Mouse (Mus musculus): Measurements from ENCODE around the gene Elf4. TPM values are rescaled to one million over a fixed set of nuclear protein-coding genes. Genes with fewer than 3 reads are reported as not detected.

Gene Elf4
- polyA plus RNA-seq, 2 experiments, result 2.6 to 3.8 TPM

DNA sequence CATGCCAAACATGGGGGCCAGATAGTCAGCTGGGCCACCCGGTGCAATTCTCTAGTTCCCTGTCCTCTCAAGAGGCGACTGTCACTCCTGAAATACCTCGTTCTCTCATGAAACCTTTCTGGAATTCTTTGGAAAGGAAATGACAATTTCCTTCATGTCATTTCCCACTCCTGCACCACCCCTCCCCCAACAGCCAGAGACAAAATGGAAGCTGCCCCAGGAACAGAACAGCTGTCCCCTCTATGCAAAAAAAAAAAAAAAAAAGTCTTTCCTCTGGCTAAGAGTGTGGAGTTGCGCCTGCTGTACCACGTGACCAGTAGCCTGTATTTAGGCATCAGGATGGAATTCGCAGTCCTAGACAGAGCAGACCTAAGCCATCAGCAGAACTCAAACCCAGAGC is 34.7 kb downstream of the Elf4 start:
- H3K36me3 ChIP-seq (replicated peaks; ENCODE audit: control insufficient read depth, insufficient read depth, low read depth), result no peaks in the 10 kb centered on the region
- H3K9ac ChIP-seq (replicated peaks), result no peak overlapping the region
- TF ChIP-seq EP300 (IDR thresholded peaks at IDR 0.05; ENCODE audit: low read depth) (no peak), CTCF (IDR thresholded peaks at IDR 0.05; ENCODE audit: low read depth) (no peak)
- no peak overlapping the region for H3K4me3 ChIP-seq (ENCODE audit: insufficient read depth in 1 of 2, low read depth in 2 of 2, low read length in 2 of 2)
- H3K27ac ChIP-seq, result no peak overlapping the region
- no peak for ATAC-seq (ENCODE audit: insufficient read depth)
- no peaks in the 10 kb centered on the region for H3K9me3 ChIP-seq (ENCODE audit: control insufficient read depth, low read length)
- H3K4me1 ChIP-seq (replicated peaks; ENCODE audit: control insufficient read depth in 2 of 2, insufficient read depth in 2 of 2, low read length in 1 of 2), result peaks cover 0 to 31% of the 10 kb centered on the region in 2 experiments; a peak in 3 of 4 replicates
- WGBS (ENCODE audit: insufficient replicate concordance), result 46% methylated on average over 6 of the region's 6 CpGs
- no peak overlapping the region for H3K4me2 ChIP-seq (ENCODE audit: low read depth)
- DNase-seq (ENCODE audit: low read depth in 3 of 3, low spot score in 3 of 3), result no peak
- no peaks in the 10 kb centered on the region for H3K27me3 ChIP-seq (ENCODE audit: control insufficient read depth, insufficient read depth, low read length)

DNA sequence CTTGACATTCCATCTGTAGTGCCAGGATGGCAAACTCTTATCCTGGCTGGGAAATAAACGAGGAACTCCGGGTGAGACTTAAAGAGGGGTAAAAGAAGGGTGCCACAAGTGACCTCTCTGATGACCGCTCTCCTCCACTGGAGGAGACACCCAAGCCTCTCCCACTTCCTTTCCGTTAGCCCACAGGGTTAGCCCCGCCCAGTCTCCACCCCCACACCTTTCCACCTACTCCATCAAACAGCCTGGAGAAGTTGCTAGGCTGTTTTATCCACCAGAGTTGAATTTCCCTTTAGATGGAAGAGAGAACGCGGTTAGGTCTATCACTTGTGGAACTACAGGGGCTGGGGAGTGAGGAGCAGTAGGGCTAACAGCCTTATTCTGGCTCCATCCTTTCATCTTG is 37.7 kb downstream of the Elf4 start:
- Histone ChIP-seq H3K4me3 (ENCODE audit: insufficient read depth in 1 of 2, low read depth in 2 of 2, low read length in 2 of 2) (peak overlapping the region; percentile 3 to 8; a peak in 2 of 4 replicates), H3K4me2 (ENCODE audit: low read depth) (peak overlapping the region; percentile 51), H3K9me3 (ENCODE audit: control insufficient read depth, low read length) (no peaks in the 10 kb centered on the region), H3K4me1 (replicated peaks; ENCODE audit: control insufficient read depth in 2 of 2, insufficient read depth in 2 of 2, low read length in 1 of 2) (peaks cover 0 to 23% of the 10 kb centered on the region in 2 experiments; a peak in 3 of 4 replicates), H3K36me3 (replicated peaks; ENCODE audit: control insufficient read depth, insufficient read depth, low read depth) (no peaks in the 10 kb centered on the region), H3K27ac (no peak overlapping the region), H3K27me3 (ENCODE audit: control insufficient read depth, insufficient read depth, low read length) (no peaks in the 10 kb centered on the region), H3K9ac (replicated peaks) (no peak overlapping the region)
- ATAC-seq (ENCODE audit: insufficient read depth), result peak; percentile 44; the same call in 1 of the 2 replicates
- 15% methylated on average over 7 of the region's 7 CpGs for WGBS (ENCODE audit: insufficient replicate concordance)
- TF ChIP-seq EP300 (IDR thresholded peaks at IDR 0.05; ENCODE audit: low read depth) (no peak), CTCF (IDR thresholded peaks at IDR 0.05; ENCODE audit: low read depth) (no peak)
- DNase-seq (ENCODE audit: low read depth in 3 of 3, low spot score in 3 of 3), result no peak

DNA sequence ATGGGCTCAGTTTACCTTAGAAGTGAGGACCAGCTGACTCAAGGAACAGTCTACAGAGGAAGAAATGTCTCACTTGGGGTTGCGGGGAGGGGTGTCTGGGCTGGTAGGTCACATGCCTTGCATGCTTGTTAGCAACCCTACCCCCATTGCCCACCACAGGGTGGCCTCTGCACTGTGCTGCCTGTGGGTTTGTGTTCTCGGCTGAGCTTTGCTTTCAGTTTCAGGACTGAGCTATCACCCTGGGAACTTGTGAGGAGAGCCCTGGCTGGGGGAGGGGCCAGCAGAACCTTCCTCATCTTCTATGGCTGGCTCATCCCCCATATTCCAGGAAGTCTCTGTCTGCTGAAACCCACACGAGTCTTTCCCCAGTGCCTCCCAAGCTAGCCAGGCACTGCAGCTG is 38.3 kb downstream of the Elf4 start:
- Histone ChIP-seq H3K4me2 (ENCODE audit: low read depth) (peak overlapping the region; percentile 51), H3K9me3 (ENCODE audit: control insufficient read depth, low read length) (no peaks in the 10 kb centered on the region), H3K4me3 (ENCODE audit: insufficient read depth in 1 of 2, low read depth in 2 of 2, low read length in 2 of 2) (peak overlapping the region; percentile 5 to 8; a peak in 2 of 4 replicates), H3K36me3 (replicated peaks; ENCODE audit: control insufficient read depth, insufficient read depth, low read depth) (no peaks in the 10 kb centered on the region), H3K4me1 (replicated peaks; ENCODE audit: control insufficient read depth in 2 of 2, insufficient read depth in 2 of 2, low read length in 1 of 2) (peaks cover 0 to 23% of the 10 kb centered on the region in 2 experiments; a peak in 3 of 4 replicates), H3K27me3 (ENCODE audit: control insufficient read depth, insufficient read depth, low read length) (no peaks in the 10 kb centered on the region), H3K9ac (replicated peaks) (no peak overlapping the region), H3K27ac (no peak overlapping the region)
- ATAC-seq (ENCODE audit: insufficient read depth), result peak; percentile 44; the same call in 1 of the 2 replicates
- no peak for DNase-seq (ENCODE audit: low read depth in 3 of 3, low spot score in 3 of 3)
- TF ChIP-seq EP300 (IDR thresholded peaks at IDR 0.05; ENCODE audit: low read depth), result no peak
- no peak for TF ChIP-seq CTCF (IDR thresholded peaks at IDR 0.05; ENCODE audit: low read depth)
- 33% methylated on average over 3 of the region's 3 CpGs for WGBS (ENCODE audit: insufficient replicate concordance)

DNA sequence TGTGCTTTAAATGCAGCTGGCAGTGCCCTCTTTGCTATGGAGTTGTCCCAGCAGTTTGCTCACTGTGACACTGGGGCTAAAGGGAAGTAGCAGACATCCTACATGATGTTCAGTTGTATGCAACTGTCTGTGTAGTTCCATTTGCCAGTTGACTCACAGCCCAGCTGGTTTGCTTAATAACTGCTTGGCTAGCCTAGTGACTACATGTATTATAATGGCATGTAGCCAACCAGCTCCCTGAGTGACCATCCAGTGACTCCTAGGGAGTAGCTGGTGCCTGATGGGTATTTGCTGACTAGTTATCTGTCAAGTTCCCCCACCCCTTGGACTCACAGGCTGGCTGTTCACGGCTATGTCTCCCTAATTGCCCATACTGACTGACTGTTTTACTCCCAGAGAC is 39.3 kb downstream of the Elf4 start:
- no peak overlapping the region for H3K4me3 ChIP-seq (ENCODE audit: insufficient read depth in 1 of 2, low read depth in 2 of 2, low read length in 2 of 2)
- 17% methylated on average over 1 of the region's 1 CpGs for WGBS (ENCODE audit: insufficient replicate concordance)
- no peak overlapping the region for H3K4me2 ChIP-seq (ENCODE audit: low read depth)
- no peak overlapping the region for H3K9ac ChIP-seq (replicated peaks)
- H3K36me3 ChIP-seq (replicated peaks; ENCODE audit: control insufficient read depth, insufficient read depth, low read depth), result no peaks in the 10 kb centered on the region
- no peaks in the 10 kb centered on the region for H3K9me3 ChIP-seq (ENCODE audit: control insufficient read depth, low read length)
- DNase-seq (ENCODE audit: low read depth in 3 of 3, low spot score in 3 of 3) (no peak), ATAC-seq (ENCODE audit: insufficient read depth) (no peak)
- H3K4me1 ChIP-seq (replicated peaks; ENCODE audit: control insufficient read depth in 2 of 2, insufficient read depth in 2 of 2, low read length in 1 of 2), result peaks cover 0 to 23% of the 10 kb centered on the region in 2 experiments; a peak in 3 of 4 replicates
- H3K27ac ChIP-seq, result no peak overlapping the region
- no peaks in the 10 kb centered on the region for H3K27me3 ChIP-seq (ENCODE audit: control insufficient read depth, insufficient read depth, low read length)
- TF ChIP-seq EP300 (IDR thresholded peaks at IDR 0.05; ENCODE audit: low read depth) (no peak), CTCF (IDR thresholded peaks at IDR 0.05; ENCODE audit: low read depth) (no peak)

DNA sequence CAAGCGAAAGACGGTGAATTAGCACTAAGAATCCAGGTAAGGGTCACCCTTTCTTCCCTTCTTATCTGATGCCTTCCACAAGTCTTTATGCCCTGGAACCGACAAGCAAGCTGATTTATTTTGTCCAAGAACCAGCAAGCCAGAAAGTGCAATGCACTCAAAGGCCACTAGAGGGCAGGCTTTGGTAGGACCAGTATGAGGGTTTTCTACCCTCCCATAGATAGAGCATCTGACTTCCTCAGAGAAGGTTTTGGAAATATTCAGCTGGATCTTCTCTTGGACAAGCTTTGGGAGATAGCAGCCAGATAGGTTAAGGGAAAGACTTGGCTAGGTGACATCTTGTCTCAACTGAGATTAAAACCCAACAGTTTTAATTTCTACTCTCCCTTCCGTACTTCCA is 39.9 kb downstream of the Elf4 start:
- H3K27ac ChIP-seq, result no peak overlapping the region
- H3K4me1 ChIP-seq (replicated peaks; ENCODE audit: control insufficient read depth in 2 of 2, insufficient read depth in 2 of 2, low read length in 1 of 2), result peaks cover 0 to 19% of the 10 kb centered on the region in 2 experiments; a peak in 3 of 4 replicates
- no peaks in the 10 kb centered on the region for H3K27me3 ChIP-seq (ENCODE audit: control insufficient read depth, insufficient read depth, low read length)
- H3K9ac ChIP-seq (replicated peaks), result no peak overlapping the region
- H3K4me3 ChIP-seq (ENCODE audit: insufficient read depth in 1 of 2, low read depth in 2 of 2, low read length in 2 of 2), result no peak overlapping the region
- DNase-seq (ENCODE audit: low read depth in 3 of 3, low spot score in 3 of 3) (peak; percentile 47 to 54 (median 50)), ATAC-seq (ENCODE audit: insufficient read depth) (no peak)
- WGBS (ENCODE audit: insufficient replicate concordance), result 37% methylated on average over 4 of the region's 4 CpGs
- no peaks in the 10 kb centered on the region for H3K9me3 ChIP-seq (ENCODE audit: control insufficient read depth, low read length)
- H3K36me3 ChIP-seq (replicated peaks; ENCODE audit: control insufficient read depth, insufficient read depth, low read depth), result no peaks in the 10 kb centered on the region
- H3K4me2 ChIP-seq (ENCODE audit: low read depth), result no peak overlapping the region
- TF ChIP-seq EP300 (IDR thresholded peaks at IDR 0.05; ENCODE audit: low read depth) (no peak), CTCF (IDR thresholded peaks at IDR 0.05; ENCODE audit: low read depth) (peak; percentile 89)
